Mouse (Mus musculus) regulatory T cell (primary cell): ENCODE data around the gene Steap3.

Experiments
- in situ Hi-C: fragments of 300-600 bp; cut with MboI, MseI; formaldehyde crosslinking; loops from one replicate; pipeline ENCODE4 v1.15.1; 2025; ENCODE audit warnings: high pct_unique_total_duplicates

Steap3 gene

GRCm38 (mm10) chr1:120251193-120251592 lies 21.3 kb downstream of the Steap3 start:
- in situ Hi-C loops, result no loop called here

- in situ Hi-C loops, result no loop called here
Measured at GRCm38 (mm10) chr1:120250586-120250985, 21.9 kb downstream of the Steap3 start.

GRCm38 (mm10) chr1:120249842-120250241 lies 22.7 kb downstream of the Steap3 start:
- in situ Hi-C loops, result no loop called here

GRCm38 (mm10) chr1:120248156-120248555 lies 24.3 kb downstream of the Steap3 start:
- in situ Hi-C loops, result no loop called here

- in situ Hi-C loops, result no loop called here
Measured at GRCm38 (mm10) chr1:120247351-120247750, 25.2 kb downstream of the Steap3 start.

GRCm38 (mm10) chr1:120246946-120247345 lies 25.6 kb downstream of the Steap3 start:
- in situ Hi-C loops, result no loop called here

GRCm38 (mm10) chr1:120245661-120246131 lies 26.8 kb downstream of the Steap3 start:
- in situ Hi-C loops, result no loop called here

GRCm38 (mm10) chr1:120244646-120245045 lies 27.9 kb downstream of the Steap3 start:
- in situ Hi-C loops, result no loop called here

GRCm38 (mm10) chr1:120243987-120244386 lies 28.5 kb downstream of the Steap3 start:
- in situ Hi-C loops, result no loop called here

- in situ Hi-C loops, result no loop called here
Measured at GRCm38 (mm10) chr1:120237068-120237467, 35.4 kb downstream of the Steap3 start.

GRCm38 (mm10) chr1:120236424-120236823 lies 36.1 kb downstream of the Steap3 start:
- in situ Hi-C loops, result no loop called here

GRCm38 (mm10) chr1:120235631-120236215 lies 36.8 kb downstream of the Steap3 start:
- in situ Hi-C loops, result no loop called here

- in situ Hi-C loops, result no loop called here
Measured at GRCm38 (mm10) chr1:120232170-120232569, 40.3 kb downstream of the Steap3 start.

GRCm38 (mm10) chr1:120231334-120231733 lies 41.2 kb downstream of the Steap3 start:
- in situ Hi-C loops, result no loop called here

GRCm38 (mm10) chr1:120229723-120230471 lies 42.6 kb downstream of the Steap3 start:
- in situ Hi-C loops, result no loop called here

- in situ Hi-C loops, result no loop called here
Measured at GRCm38 (mm10) chr1:120223613-120224012, 48.9 kb downstream of the Steap3 start.

- in situ Hi-C loops, result no loop called here
Measured at GRCm38 (mm10) chr1:120221285-120221684, 51.2 kb downstream of the Steap3 start.

- in situ Hi-C loops, result no loop called here
Measured at GRCm38 (mm10) chr1:120220841-120221240, 51.7 kb downstream of the Steap3 start.

- in situ Hi-C loops, result no loop called here
Measured at GRCm38 (mm10) chr1:120208502-120209230, 63.8 kb downstream of the Steap3 start.

- in situ Hi-C loops, result no loop called here
Measured at GRCm38 (mm10) chr1:120207568-120207967, 64.9 kb downstream of the Steap3 start.

GRCm38 (mm10) chr1:120204834-120205233 lies 67.7 kb downstream of the Steap3 start:
- in situ Hi-C loops, result no loop called here

GRCm38 (mm10) chr1:120203836-120204235 lies 68.7 kb downstream of the Steap3 start:
- in situ Hi-C loops, result no loop called here
